Mouse (Mus musculus): ENCODE results near the gene Paqr9.

DNA sequence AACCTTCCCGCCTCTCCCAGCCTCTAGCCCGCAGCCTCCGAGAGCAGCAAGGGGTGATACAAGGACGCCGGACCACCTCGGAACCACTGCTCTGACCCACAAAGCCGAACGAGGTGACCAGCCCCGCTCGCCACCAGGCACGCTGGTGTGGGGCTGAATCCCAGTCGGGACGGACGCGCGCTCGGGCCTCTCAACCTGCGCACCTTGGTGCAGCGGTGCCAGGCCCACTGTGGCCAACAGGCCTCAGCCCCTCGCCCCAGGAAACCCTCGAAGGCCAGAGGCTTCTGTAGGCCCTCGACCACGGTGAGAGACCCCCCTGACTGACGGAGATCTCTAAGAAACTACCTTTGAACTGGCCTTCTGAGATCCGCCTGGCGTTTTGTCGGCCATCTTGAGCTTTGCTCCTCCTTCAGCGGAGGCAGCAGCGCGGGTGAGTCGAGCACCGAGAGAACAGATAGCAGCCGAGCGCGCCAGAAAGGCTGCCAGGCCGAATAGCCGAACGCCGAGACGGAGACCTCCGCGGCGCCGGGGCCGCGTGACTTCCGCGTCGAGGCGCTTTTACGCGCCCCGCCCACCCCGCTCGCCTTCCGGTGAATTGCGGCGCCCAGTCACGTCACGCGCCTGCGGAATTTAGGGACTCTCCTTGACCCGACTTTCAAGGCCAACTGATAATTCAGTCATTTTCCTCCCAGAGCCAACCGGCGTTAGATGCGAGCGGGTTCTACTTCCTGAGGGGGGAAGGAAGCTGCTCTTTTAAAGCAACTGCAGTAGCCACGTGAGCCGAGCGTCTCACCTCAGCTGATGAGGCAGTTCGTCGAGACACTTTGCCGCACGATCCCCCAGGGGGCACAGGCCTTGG, 47.8 kb upstream of the Paqr9 start, which contains the start of gene U2surp:
- TF ChIP-seq CTCF (IDR thresholded peaks at IDR 0.05; ENCODE audit: low read depth) = peak; percentile 40
- peak; percentile 72; the same call in 1 of the 2 replicates for TF ChIP-seq EP300 (IDR thresholded peaks at IDR 0.05; ENCODE audit: low read depth)
